Mouse (Mus musculus) small intestine, adult 2 months (tissue): ENCODE results near the gene Ptf1a.

Experiments
- CTCF ChIP-seq: fragments of 200-500 bp; IDR thresholded peaks from 2 replicates; pipeline ENCODE4 v1.5.1; 2012; ENCODE audit warnings: low read depth, mild to moderate bottlenecking, control low read depth, inconsistent platforms, low read length, moderate library complexity, mixed read lengths; ENCODE audit not compliant: insufficient replicate concordance, insufficient read length; ENCODE audit errors: extremely low read depth
- POLR2A ChIP-seq: fragments of 200-500 bp; IDR thresholded peaks from 2 replicates; pipeline ENCODE4 v1.6.1; 2012; ENCODE audit warnings: low read depth, mild to moderate bottlenecking, control low read depth, inconsistent platforms, low read length, moderate library complexity

- TF ChIP-seq CTCF (no peak), POLR2A (no peak)
These were observed 23.2 kb upstream of the Ptf1a start for GRCm38 (mm10) chr2:19422226-19422625.
